Mouse (Mus musculus) right cerebral cortex, postnatal 4 days (tissue): ENCODE results near the gene Traf5.

Source experiments
- DNase-seq: peaks from one replicate; pipeline ENCODE4 v3.0.0-alpha.2; 2022

Traf5 gene

GRCm38 (mm10) chr1:192061666-192062306 is 30.6 kb downstream of the Traf5 start:
- DNase-seq, result no peak

GRCm38 (mm10) chr1:192058911-192059310 is 33.4 kb downstream of the Traf5 start:
- DNase-seq, result no peak

- no peak for DNase-seq
Measured at GRCm38 (mm10) chr1:192053726-192054125, 38.6 kb downstream of the Traf5 start.

GRCm38 (mm10) chr1:192052986-192053385 is 39.4 kb downstream of the Traf5 start:
- no peak for DNase-seq

- DNase-seq, result no peak
Measured at GRCm38 (mm10) chr1:192052461-192052860, 39.9 kb downstream of the Traf5 start.

- no peak for DNase-seq
Measured at GRCm38 (mm10) chr1:191999022-191999421, 93.3 kb downstream of the Traf5 start.

GRCm38 (mm10) chr1:191996621-191997185 is 95.7 kb downstream of the Traf5 start:
- no peak for DNase-seq

GRCm38 (mm10) chr1:191995916-191996315 is 96.4 kb downstream of the Traf5 start:
- DNase-seq, result no peak

- DNase-seq, result peak; percentile 74
Measured at GRCm38 (mm10) chr1:191995488-191995887, 96.9 kb downstream of the Traf5 start.

GRCm38 (mm10) chr1:191994476-191994875 is 97.9 kb downstream of the Traf5 start:
- no peak for DNase-seq

GRCm38 (mm10) chr1:191992040-191992780 is 100.1 kb downstream of the Traf5 start:
- DNase-seq, result no peak

GRCm38 (mm10) chr1:191989994-191990393 is 102.4 kb downstream of the Traf5 start:
- peak; percentile 94 for DNase-seq

GRCm38 (mm10) chr1:191989060-191989459 is 103.3 kb downstream of the Traf5 start:
- DNase-seq, result no peak

- DNase-seq, result no peak
Measured at GRCm38 (mm10) chr1:191988646-191989045, 103.7 kb downstream of the Traf5 start.

GRCm38 (mm10) chr1:191987481-191987769 is 104.9 kb downstream of the Traf5 start:
- no peak for DNase-seq

- no peak for DNase-seq
Measured at GRCm38 (mm10) chr1:191986674-191987480, 105.5 kb downstream of the Traf5 start.

- peak; percentile 41 for DNase-seq
Measured at GRCm38 (mm10) chr1:191981426-191982102, 110.8 kb downstream of the Traf5 start.

GRCm38 (mm10) chr1:191977187-191977586 is 115.2 kb downstream of the Traf5 start, which contains the start of gene Rd3:
TSS of gene Rd3 (plus strand) at chr1:191977370.
- peak; percentile 76 for DNase-seq

GRCm38 (mm10) chr1:191974509-191975405 is 117.6 kb downstream of the Traf5 start:
- DNase-seq, result no peak

GRCm38 (mm10) chr1:191969939-191970338 is 122.4 kb downstream of the Traf5 start:
- no peak for DNase-seq

GRCm38 (mm10) chr1:191964773-191965481 is 127.4 kb downstream of the Traf5 start:
- peak; percentile 74 for DNase-seq
